Mouse (Mus musculus) testis, postnatal 10 days (tissue): Measurements from ENCODE around the gene Kifc5b.

ENCODE experiments used
- DNase-seq: peaks from one replicate; pipeline ENCODE4 v3.0.0; 2021; ENCODE audit warnings: low spot score

The Kifc5b gene

DNA sequence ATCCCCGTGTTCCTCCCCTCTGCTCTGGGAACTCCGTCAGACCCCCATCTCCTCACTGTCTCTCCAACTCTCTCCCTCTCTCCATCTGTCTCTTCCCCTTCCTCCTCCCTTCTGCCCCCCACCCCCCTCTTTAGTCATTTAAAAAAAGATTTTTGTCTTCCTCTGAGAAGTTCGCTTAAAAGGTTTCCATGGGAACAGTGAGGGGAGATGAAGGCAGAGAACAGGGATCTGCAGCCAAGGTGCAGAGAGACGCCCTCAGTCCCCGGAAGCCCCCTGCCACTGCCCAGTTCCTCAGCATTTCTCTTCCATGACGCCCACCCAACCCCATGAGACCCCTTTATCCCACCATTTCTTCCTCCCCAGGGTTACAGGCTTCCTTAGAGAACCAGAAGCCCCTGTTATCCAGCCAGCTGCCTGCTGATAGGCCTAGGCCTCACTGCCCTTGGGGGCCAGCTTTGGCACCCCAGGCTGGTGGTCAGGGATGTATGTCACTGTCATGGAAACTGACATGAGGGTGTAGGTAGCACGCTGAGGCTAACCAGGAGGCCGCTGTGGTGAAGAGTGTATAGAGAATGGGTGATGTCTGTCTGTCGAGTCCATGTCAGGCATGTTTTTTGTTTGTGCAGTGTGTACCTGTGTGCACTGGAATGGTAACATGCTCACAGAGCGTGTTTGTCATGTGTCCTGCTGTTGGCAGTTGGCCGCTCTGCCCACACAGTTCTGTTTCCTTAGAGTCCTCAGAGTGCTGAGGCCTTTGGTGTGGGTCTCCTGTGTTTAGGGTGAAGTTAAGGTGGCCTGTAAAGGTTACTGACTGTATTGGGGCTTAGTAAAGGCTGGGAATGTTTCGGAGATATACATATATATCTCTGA is 30.6 kb downstream of the Kifc5b start:
- DNase-seq = no peak

DNA sequence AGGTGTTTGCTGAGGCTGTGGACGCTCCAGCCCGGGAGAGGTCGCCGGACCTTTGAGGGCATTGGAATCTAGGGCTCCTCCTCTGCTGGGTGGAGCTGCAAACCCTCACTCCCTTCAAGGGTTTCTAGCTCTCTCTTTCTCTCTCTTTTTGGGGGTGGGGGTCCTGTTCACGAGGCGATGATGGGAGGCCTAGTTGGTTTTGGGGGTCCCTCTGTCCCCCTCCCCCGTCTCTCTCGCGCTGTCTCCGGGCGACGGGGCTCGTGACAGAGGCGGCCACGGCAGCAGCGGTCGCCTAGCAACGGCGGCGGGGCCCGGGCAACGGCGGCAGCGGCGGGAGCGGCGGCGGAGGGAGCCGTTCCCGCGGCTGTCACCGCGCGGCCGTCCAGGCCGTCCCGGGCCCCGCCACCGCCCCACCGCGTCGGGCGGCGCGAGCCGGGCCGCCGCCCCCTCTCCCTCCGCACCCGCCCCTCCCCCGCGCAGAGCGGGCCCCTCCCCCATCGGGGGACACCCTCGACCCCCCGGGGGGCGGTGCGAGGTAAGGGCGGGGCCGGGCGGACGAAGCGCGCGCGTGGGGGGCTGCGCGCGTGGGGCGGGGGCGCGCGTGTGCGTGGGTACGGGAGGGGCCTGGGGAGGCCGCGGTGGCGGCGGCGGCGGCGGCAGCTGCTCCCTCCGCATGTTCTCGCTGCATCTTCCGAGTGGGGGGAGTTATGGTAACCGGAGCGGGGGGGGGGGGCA is 31.6 kb downstream of the Kifc5b start:
- DNase-seq = peak; percentile 81

DNA sequence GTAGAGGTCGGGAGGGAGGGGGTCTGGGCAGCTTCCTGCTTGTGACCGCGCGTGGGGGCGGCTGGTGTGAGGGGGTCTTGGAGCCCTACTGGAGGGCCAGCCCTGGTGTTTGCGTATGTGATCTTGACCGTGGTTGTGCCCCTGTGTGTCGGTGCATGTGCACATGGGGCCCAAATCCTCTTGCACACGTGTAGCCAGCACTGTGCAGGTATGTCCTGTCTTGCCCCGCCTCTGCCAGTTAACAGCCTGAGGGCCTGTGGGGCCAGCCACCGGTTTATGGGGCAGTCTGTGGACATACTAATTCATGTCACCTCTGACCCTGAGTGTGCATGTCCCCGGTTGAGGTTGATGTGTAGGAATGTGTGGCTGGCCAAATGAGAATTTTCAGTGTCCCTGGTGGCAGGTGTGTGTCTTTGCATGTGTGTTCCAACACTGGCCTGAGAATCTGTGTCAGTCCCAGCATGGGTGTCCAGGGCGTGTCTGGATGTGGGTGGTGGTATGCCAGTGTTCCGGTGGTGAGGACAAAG is 32.2 kb downstream of the Kifc5b start:
- no peak for DNase-seq

DNA sequence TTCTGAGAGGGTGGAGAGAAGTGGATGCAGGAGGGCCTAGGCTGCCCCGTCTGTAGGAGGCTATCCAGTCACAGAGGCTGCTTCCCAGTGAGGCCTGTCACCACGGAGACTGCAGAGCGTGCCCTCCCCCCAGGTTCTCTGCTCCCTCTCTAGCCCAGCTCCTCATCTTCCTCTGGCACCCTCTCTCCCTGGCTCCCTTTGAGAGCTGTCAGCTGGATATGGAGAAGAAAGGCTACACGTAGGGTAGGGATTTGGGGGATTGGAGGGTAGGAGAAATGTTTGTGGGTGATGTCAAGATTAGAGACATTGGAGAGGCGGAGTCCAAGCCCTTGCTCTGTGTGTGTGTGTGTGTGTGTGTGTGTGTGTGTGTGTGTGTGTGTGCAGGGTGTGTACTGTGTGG is 33.0 kb downstream of the Kifc5b start:
- no peak for DNase-seq

DNA sequence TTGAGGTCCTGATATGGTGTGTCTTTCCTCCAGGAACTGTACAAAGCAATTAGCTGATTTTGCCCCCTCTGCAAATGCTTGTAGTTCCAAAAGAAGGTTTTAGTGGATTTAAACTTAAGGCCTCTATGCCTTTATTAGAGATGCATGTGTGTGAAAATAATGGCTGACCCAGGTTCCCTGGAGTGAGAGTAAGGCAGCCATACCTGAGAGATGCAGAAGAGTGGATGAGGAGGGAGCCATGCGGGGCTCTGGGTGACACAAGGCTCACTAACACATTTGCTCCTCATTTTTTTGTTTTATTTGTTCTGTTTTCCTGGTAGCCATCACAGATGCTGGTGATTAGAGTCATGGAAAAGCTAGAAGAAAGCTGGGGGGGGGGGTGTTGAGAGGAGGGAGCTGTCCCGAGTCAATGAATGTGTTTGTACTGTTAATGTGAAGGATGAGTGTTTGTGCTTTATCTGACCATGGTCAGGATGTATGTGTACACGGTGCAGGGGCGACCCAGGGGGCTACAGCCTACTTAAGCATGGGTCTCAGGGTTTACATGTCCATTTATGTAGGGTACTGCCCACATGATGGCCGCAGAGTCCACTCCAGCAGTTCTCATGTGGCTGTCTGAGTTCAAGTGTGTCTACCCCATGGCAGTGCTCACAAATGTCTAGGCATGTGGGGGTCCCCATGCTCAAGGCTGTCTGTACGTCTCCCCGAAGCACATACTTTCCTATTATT is 33.8 kb downstream of the Kifc5b start:
- peak; percentile 34 for DNase-seq

GRCm38 (mm10) chr17:26951406-26951805 is 34.5 kb downstream of the Kifc5b start:
- peak; percentile 92 for DNase-seq

DNA sequence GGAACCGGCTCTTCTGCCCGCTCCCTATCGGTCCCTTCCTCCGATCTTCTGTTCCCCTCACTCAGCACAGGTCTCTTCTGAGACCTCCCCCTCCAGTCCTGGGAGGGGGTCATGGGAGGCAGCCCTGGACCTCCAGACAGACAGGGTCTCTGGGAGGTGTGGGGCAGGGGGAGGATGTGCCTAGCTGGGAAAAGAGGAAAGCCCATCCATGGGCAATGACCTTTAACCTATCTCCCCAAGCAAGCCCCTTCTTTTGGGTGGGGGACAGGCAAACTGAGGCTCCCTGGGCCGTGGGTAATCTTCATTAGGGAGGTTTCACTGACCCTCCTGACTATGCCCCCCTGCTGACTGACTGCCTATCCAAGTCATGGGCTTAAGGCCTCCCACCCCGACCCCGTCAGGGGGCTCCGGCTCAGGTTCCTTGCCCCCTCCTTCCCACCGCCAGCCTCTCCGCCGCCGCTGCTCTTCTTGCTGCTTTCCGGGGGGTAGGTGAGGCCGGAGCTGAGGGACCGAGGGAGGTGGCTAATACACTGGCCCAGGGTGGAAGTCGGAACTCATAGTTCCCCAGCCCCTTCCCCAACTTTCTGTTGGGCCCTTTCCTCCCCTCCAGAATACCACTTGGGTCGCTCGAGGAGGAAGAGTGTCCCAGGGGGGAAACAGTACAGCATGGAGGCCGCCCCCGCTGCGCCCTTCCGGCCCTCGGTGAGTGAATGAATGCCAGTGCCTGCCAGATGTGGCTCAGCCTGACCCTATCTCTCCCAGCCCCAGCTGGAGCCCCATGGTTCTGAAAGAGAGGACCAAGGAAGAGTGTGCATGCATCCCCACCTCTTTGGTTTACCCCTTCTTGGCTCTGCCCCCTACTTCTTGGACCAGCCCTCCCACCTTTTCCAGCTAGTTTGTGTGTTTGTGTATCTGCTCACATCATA is 35.3 kb downstream of the Kifc5b start:
- DNase-seq = peak; percentile 49

DNA sequence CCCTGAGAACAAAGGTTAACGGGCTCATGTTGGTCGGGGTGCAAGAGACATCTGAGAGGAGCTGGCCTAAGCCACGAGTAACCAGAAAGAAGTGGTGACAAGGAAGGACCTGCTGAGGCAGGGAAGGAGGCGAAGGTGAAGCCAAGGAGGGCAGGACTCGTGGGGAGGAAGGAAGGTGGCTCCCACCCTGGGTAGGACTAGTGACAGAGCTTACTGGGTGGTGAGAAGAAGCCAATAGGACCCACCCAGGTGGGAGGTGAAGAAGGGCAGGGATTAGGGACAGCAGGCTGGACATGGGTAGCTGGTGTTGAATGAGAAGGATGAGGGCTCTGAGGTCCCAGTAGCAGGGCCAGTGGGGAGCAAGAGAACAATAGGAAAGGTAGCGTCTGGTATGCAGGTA is 36.3 kb downstream of the Kifc5b start:
- no peak for DNase-seq

GRCm38 (mm10) chr17:26953726-26954125 is 36.8 kb downstream of the Kifc5b start:
- no peak for DNase-seq

DNA sequence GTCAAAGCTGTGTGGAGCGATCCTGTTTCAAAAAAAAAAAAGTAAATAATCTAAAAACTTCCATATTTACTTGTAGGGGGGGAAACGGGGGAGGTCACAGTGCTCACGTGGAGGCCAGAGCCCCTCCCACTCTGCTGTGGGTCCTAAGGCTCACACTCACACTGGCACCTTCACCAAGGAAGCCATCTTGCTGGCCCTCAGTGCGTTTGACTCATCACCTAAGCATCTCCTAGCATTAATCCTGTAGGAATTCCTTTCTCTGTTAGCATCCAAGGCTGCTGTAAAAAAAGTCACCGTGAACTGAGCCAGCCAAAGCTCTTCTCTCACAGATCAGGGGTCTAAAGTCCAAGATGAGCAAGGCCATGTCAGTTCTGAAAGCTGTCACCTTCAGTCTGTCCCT is 39.4 kb downstream of the Kifc5b start:
- DNase-seq = no peak

DNA sequence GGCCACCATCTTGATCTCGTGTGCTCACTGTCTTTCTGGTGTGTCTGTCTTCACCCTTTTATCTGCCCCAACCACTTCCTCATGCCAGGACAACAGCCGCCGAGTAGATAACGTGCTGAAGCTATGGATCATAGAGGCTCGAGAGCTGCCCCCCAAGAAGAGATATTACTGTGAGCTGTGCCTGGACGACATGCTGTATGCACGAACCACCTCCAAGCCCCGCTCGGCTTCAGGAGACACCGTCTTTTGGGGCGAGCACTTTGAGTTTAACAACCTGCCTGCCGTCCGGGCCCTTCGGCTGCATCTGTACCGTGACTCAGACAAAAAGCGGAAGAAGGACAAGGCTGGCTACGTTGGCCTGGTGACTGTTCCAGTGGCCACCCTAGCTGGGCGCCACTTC is 40.0 kb downstream of the Kifc5b start:
- no peak for DNase-seq

- DNase-seq = no peak
Observed at GRCm38 (mm10) chr17:26957872-26958271, 41.0 kb downstream of the Kifc5b start.

DNA sequence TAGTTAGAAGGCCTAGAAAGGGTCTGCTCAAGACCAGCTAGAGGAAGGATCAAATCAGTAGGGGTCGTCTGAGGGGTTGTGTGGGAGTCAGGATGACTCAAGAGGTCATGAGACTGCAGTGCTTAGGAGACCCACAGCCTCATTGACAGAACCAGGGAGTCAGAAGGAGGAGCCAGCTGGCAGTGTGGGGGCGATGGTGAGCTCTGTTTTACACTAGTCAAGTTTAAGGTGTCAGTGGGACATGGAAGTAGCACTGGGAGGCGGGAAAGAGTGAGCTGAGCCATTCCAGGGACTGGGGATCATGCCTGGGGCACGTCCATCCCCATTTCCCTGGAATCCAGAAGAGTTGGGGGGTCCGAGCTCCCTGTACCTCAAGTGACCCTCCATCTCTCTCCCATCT is 42.0 kb downstream of the Kifc5b start:
- DNase-seq = no peak

DNA sequence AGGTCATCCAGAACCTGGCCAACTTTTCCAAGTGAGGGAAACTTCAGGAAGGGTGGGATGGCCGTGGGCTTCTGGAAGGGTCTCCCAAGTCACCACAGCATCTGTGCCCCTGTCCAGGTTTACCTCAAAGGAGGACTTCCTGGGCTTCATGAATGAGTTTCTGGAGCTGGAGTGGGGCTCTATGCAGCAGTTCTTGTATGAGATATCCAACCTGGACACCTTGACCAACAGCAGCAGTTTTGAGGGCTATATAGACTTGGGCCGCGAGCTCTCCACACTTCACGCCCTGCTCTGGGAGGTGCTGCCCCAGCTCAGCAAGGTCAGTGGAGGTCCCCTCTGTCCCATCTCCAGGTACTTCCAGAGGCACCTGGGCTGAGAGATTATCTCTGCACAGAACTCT is 42.9 kb downstream of the Kifc5b start:
- no peak for DNase-seq

- DNase-seq = no peak
Observed at GRCm38 (mm10) chr17:26961572-26962240, 44.8 kb downstream of the Kifc5b start.

DNA sequence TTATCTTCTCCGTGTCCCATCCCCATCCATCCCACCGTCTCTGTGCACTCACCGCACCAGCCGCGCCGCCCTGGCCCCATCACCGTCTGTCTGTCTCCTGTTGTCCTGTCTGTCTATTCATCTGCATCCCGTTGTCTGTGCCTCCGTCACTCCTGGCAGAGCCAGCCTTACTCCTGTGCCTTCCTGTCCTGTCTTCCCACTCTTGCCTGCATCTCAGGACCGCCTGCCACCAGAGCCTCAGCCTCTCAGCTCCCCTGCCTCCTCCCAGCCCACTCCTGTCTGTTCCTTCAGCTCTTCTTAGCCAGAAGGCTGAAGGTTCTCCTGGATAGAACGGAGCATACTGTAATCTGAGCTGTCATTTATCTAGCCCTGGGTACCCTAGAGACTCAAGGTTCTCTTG is 50.1 kb downstream of the Kifc5b start:
- no peak for DNase-seq

- DNase-seq = no peak
Observed at GRCm38 (mm10) chr17:26967477-26967876, 50.6 kb downstream of the Kifc5b start.

- no peak for DNase-seq
Observed at GRCm38 (mm10) chr17:26968200-26968611, 51.3 kb downstream of the Kifc5b start.

- no peak for DNase-seq
Observed at GRCm38 (mm10) chr17:26969257-26969656, 52.4 kb downstream of the Kifc5b start.

- DNase-seq = no peak
Observed at GRCm38 (mm10) chr17:26970221-26970620, 53.3 kb downstream of the Kifc5b start.
